Mouse (Mus musculus): Measurements from ENCODE around the gene Nsd1. TPM values are rescaled to one million over a fixed set of nuclear protein-coding genes. Genes with fewer than 3 reads are reported as not detected.

Nsd1 gene
- polyA plus RNA-seq, 1 experiment from 2014 or later = 79.3 TPM

- Histone ChIP-seq H3K36me3 (ENCODE audit: control insufficient read depth, insufficient read depth, low read length) (no peaks in the 10 kb centered on the region), H3K4me1 (replicated peaks; ENCODE audit: control insufficient read depth, insufficient read depth, low read length) (no peaks in the 10 kb centered on the region; the same call in 1 of the 2 replicates), H3K27ac (ENCODE audit: low read depth, low read length) (no peak overlapping the region), H3K9ac (ENCODE audit: low read length) (no peak overlapping the region), H3K4me3 (ENCODE audit: low read depth, low read length) (no peak overlapping the region), H3K27me3 (ENCODE audit: control insufficient read depth, insufficient read depth, low read length) (no peaks in the 10 kb centered on the region), H3K9me3 (ENCODE audit: control insufficient read depth, low read length) (no peaks in the 10 kb centered on the region), H3K4me2 (ENCODE audit: low read depth, low read length, severe bottlenecking) (no peak overlapping the region)
- DNase-seq (ENCODE audit: low spot score) (no peak), ATAC-seq (replicated peaks; ENCODE audit: low FRiP score) (no peak)
- 90% methylated on average over 4 of the region's 4 CpGs for WGBS
Measured at GRCm38 (mm10) chr13:55335701-55336100, 126.1 kb downstream of the Nsd1 start.

GRCm38 (mm10) chr13:55337341-55337975 lies 127.9 kb downstream of the Nsd1 start:
- H3K9ac ChIP-seq (ENCODE audit: low read length) = no peak overlapping the region
- H3K9me3 ChIP-seq (ENCODE audit: control insufficient read depth, low read length) = no peaks in the 10 kb centered on the region
- H3K36me3 ChIP-seq (ENCODE audit: control insufficient read depth, insufficient read depth, low read length) = no peaks in the 10 kb centered on the region
- 68% methylated on average over 10 of the region's 10 CpGs for WGBS
- no peak overlapping the region for H3K4me3 ChIP-seq (ENCODE audit: low read depth, low read length)
- DNase-seq (ENCODE audit: low spot score) (no peak), ATAC-seq (replicated peaks; ENCODE audit: low FRiP score) (no peak)
- H3K27me3 ChIP-seq (ENCODE audit: control insufficient read depth, insufficient read depth, low read length) = no peaks in the 10 kb centered on the region
- no peaks in the 10 kb centered on the region for H3K4me1 ChIP-seq (replicated peaks; ENCODE audit: control insufficient read depth, insufficient read depth, low read length)
- H3K4me2 ChIP-seq (ENCODE audit: low read depth, low read length, severe bottlenecking) = no peak overlapping the region
- no peak overlapping the region for H3K27ac ChIP-seq (ENCODE audit: low read depth, low read length)

GRCm38 (mm10) chr13:55338131-55339054 lies 128.8 kb downstream of the Nsd1 start:
- Histone ChIP-seq H3K4me1 (replicated peaks; ENCODE audit: control insufficient read depth, insufficient read depth, low read length) (no peaks in the 10 kb centered on the region), H3K4me3 (ENCODE audit: low read depth, low read length) (no peak overlapping the region), H3K27ac (ENCODE audit: low read depth, low read length) (no peak overlapping the region), H3K4me2 (ENCODE audit: low read depth, low read length, severe bottlenecking) (no peak overlapping the region), H3K36me3 (ENCODE audit: control insufficient read depth, insufficient read depth, low read length) (no peaks in the 10 kb centered on the region; the same call in 1 of the 2 replicates), H3K9me3 (ENCODE audit: control insufficient read depth, low read length) (no peaks in the 10 kb centered on the region), H3K27me3 (ENCODE audit: control insufficient read depth, insufficient read depth, low read length) (no peaks in the 10 kb centered on the region), H3K9ac (ENCODE audit: low read length) (no peak overlapping the region)
- WGBS = 71% methylated on average over 12 of the region's 12 CpGs
- DNase-seq (ENCODE audit: low spot score) (no peak), ATAC-seq (replicated peaks; ENCODE audit: low FRiP score) (no peak)

- no peak overlapping the region for H3K4me3 ChIP-seq (ENCODE audit: low read depth, low read length)
- no peak for DNase-seq (ENCODE audit: low spot score)
- no peaks in the 10 kb centered on the region for H3K9me3 ChIP-seq (ENCODE audit: control insufficient read depth, low read length)
- no peak overlapping the region for H3K9ac ChIP-seq (ENCODE audit: low read length)
- no peak overlapping the region for H3K4me2 ChIP-seq (ENCODE audit: low read depth, low read length, severe bottlenecking)
- ATAC-seq (replicated peaks; ENCODE audit: low FRiP score) = no peak
- H3K27me3 ChIP-seq (ENCODE audit: control insufficient read depth, insufficient read depth, low read length) = no peaks in the 10 kb centered on the region
- no peaks in the 10 kb centered on the region for H3K4me1 ChIP-seq (replicated peaks; ENCODE audit: control insufficient read depth, insufficient read depth, low read length)
- H3K27ac ChIP-seq (ENCODE audit: low read depth, low read length) = no peak overlapping the region
- H3K36me3 ChIP-seq (ENCODE audit: control insufficient read depth, insufficient read depth, low read length) = no peaks in the 10 kb centered on the region; the same call in 1 of the 2 replicates
- 36% methylated on average over 2 of the region's 2 CpGs for WGBS
Measured at GRCm38 (mm10) chr13:55339259-55339658, 129.7 kb downstream of the Nsd1 start.

GRCm38 (mm10) chr13:55342469-55342868 lies 132.9 kb downstream of the Nsd1 start:
- H3K4me2 ChIP-seq (ENCODE audit: low read depth, low read length, severe bottlenecking) = no peak overlapping the region
- no peak overlapping the region for H3K4me3 ChIP-seq (ENCODE audit: low read depth, low read length)
- no peak overlapping the region for H3K9ac ChIP-seq (ENCODE audit: low read length)
- no peaks in the 10 kb centered on the region for H3K9me3 ChIP-seq (ENCODE audit: control insufficient read depth, low read length)
- WGBS = 40% methylated on average over 11 of the region's 11 CpGs
- DNase-seq (ENCODE audit: low spot score) (no peak), ATAC-seq (replicated peaks; ENCODE audit: low FRiP score) (no peak)
- H3K27ac ChIP-seq (ENCODE audit: low read depth, low read length) = no peak overlapping the region
- H3K4me1 ChIP-seq (replicated peaks; ENCODE audit: control insufficient read depth, insufficient read depth, low read length) = no peaks in the 10 kb centered on the region
- H3K36me3 ChIP-seq (ENCODE audit: control insufficient read depth, insufficient read depth, low read length) = peaks cover 5% of the 10 kb centered on the region; the same call in 1 of the 2 replicates
- no peaks in the 10 kb centered on the region for H3K27me3 ChIP-seq (ENCODE audit: control insufficient read depth, insufficient read depth, low read length)

GRCm38 (mm10) chr13:55344286-55344685 lies 134.7 kb downstream of the Nsd1 start:
- no peaks in the 10 kb centered on the region for H3K4me1 ChIP-seq (replicated peaks; ENCODE audit: control insufficient read depth, insufficient read depth, low read length)
- H3K36me3 ChIP-seq (ENCODE audit: control insufficient read depth, insufficient read depth, low read length) = peaks cover 11% of the 10 kb centered on the region; the same call in 1 of the 2 replicates
- no peak overlapping the region for H3K4me2 ChIP-seq (ENCODE audit: low read depth, low read length, severe bottlenecking)
- no peaks in the 10 kb centered on the region for H3K9me3 ChIP-seq (ENCODE audit: control insufficient read depth, low read length)
- H3K27ac ChIP-seq (ENCODE audit: low read depth, low read length) = no peak overlapping the region
- no peaks in the 10 kb centered on the region for H3K27me3 ChIP-seq (ENCODE audit: control insufficient read depth, insufficient read depth, low read length)
- no peak overlapping the region for H3K4me3 ChIP-seq (ENCODE audit: low read depth, low read length)
- ATAC-seq (replicated peaks; ENCODE audit: low FRiP score) (no peak), DNase-seq (ENCODE audit: low spot score) (no peak)
- 83% methylated on average over 7 of the region's 7 CpGs for WGBS
- no peak overlapping the region for H3K9ac ChIP-seq (ENCODE audit: low read length)

- no peak overlapping the region for H3K27ac ChIP-seq (ENCODE audit: low read depth, low read length)
- H3K4me1 ChIP-seq (replicated peaks; ENCODE audit: control insufficient read depth, insufficient read depth, low read length) = no peaks in the 10 kb centered on the region
- DNase-seq (ENCODE audit: low spot score) (no peak), ATAC-seq (replicated peaks; ENCODE audit: low FRiP score) (no peak)
- no peak overlapping the region for H3K4me3 ChIP-seq (ENCODE audit: low read depth, low read length)
- H3K27me3 ChIP-seq (ENCODE audit: control insufficient read depth, insufficient read depth, low read length) = no peaks in the 10 kb centered on the region
- peaks cover 19% of the 10 kb centered on the region for H3K36me3 ChIP-seq (ENCODE audit: control insufficient read depth, insufficient read depth, low read length)
- H3K9ac ChIP-seq (ENCODE audit: low read length) = no peak overlapping the region
- WGBS = 93% methylated on average over 11 of the region's 11 CpGs
- H3K4me2 ChIP-seq (ENCODE audit: low read depth, low read length, severe bottlenecking) = no peak overlapping the region
- H3K9me3 ChIP-seq (ENCODE audit: control insufficient read depth, low read length) = no peaks in the 10 kb centered on the region
Measured at GRCm38 (mm10) chr13:55346745-55347144, 137.2 kb downstream of the Nsd1 start.

- Histone ChIP-seq H3K9me3 (ENCODE audit: control insufficient read depth, low read length) (no peaks in the 10 kb centered on the region), H3K27ac (ENCODE audit: low read depth, low read length) (no peak overlapping the region), H3K27me3 (ENCODE audit: control insufficient read depth, insufficient read depth, low read length) (no peaks in the 10 kb centered on the region), H3K4me3 (ENCODE audit: low read depth, low read length) (peak overlapping the region; percentile 72), H3K9ac (ENCODE audit: low read length) (no peak overlapping the region), H3K36me3 (ENCODE audit: control insufficient read depth, insufficient read depth, low read length) (no peaks in the 10 kb centered on the region), H3K4me2 (ENCODE audit: low read depth, low read length, severe bottlenecking) (peak overlapping the region; percentile 76), H3K4me1 (replicated peaks; ENCODE audit: control insufficient read depth, insufficient read depth, low read length) (peaks cover 7% of the 10 kb centered on the region; the same call in 1 of the 2 replicates)
- ATAC-seq (replicated peaks; ENCODE audit: low FRiP score) (no peak), DNase-seq (ENCODE audit: low spot score) (no peak)
Measured at GRCm38 (mm10) chr13:55361145-55361544, 151.6 kb downstream of the Nsd1 start.

Data from forebrain, embryonic 11.5 days (tissue).